Mouse (Mus musculus): ENCODE measurements at regions not wholly inside any gene's neighbourhood (a gene's known extent, or its start where the extent isn't known, plus 50 kb on each side); places are given as distances from the start of the nearest gene placed in this dataset.

DNA sequence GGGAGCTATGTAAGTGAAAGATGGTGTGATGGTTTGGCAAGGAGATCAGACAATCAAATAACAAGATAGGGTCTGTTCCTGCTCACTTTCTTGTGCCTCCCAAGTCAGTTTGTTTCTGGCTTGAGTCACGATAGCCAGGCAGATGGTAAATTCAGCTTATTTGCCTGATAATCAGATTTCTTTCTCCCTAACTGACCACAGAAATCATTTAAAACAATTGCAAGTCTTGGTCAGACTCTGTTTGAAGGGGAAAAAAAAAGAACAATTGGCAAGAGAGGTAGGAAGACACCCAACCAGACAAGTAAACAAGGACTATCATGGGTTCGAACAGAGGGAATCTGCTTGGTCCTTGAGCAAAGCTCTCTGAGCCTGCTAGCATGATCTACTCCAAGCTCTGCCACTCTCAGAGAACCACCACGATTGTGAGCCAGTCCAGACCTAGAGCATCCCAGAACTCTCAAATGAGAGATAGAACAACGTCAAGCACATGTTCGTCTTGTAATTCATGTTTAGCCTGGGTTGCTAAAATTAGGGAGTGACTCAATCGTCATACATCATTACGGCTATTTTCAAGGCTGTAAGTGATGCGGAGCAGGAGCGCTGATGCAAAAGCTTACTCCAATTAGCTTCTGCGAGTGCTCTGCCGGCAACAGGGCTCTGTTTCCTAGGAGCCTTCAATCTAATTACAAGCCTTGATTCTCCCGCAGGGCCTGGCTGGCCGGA is 699.3 kb upstream of the Cited2 start:
- Histone ChIP-seq H3K4me1 (ENCODE audit: control insufficient read depth, insufficient read depth, low read length) (no peaks in the 10 kb centered on the region), H3K27me3 (ENCODE audit: control insufficient read depth, insufficient read depth, low read length) (no peaks in the 10 kb centered on the region), H3K4me2 (no peak overlapping the region), H3K9ac (ENCODE audit: low read depth, low read length) (no peak overlapping the region), H3K36me3 (ENCODE audit: control insufficient read depth, insufficient read depth, low read length) (no peaks in the 10 kb centered on the region), H3K9me3 (replicated peaks; ENCODE audit: control insufficient read depth, low read length) (no peaks in the 10 kb centered on the region), H3K4me3 (ENCODE audit: low read depth, low read length) (no peak overlapping the region), H3K27ac (ENCODE audit: low read depth, low read length) (no peak overlapping the region)
- 64% methylated on average over 13 of the region's 13 CpGs for WGBS (ENCODE audit: insufficient replicate concordance)
- no peak for ATAC-seq (replicated peaks; ENCODE audit: insufficient number of reproducible peaks, low FRiP score, low TSS enrichment)

DNA sequence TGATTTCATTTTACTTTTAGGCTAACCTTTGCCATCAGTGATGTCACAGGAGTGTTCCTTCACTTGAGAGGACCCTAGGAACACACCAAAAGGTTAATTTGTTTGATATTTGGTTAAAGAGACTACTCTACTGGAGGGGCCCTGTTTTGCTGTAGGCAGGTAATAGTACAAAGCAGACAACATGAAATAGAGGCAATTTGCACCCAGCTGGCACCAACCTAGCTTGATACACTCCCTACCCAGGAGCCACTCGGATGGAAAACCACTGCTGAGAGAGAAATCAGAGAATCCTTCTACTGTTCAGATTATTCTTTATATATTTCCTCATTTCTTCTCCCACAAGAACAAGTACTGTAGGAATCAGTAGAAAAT is 698.7 kb upstream of the Cited2 start:
- H3K27me3 ChIP-seq (ENCODE audit: control insufficient read depth, insufficient read depth, low read length) = no peaks in the 10 kb centered on the region
- H3K4me1 ChIP-seq (ENCODE audit: control insufficient read depth, insufficient read depth, low read length) = no peaks in the 10 kb centered on the region
- no peak overlapping the region for H3K27ac ChIP-seq (ENCODE audit: low read depth, low read length)
- no peak for ATAC-seq (replicated peaks; ENCODE audit: insufficient number of reproducible peaks, low FRiP score, low TSS enrichment)
- H3K4me3 ChIP-seq (ENCODE audit: low read depth, low read length) = no peak overlapping the region
- H3K36me3 ChIP-seq (ENCODE audit: control insufficient read depth, insufficient read depth, low read length) = no peaks in the 10 kb centered on the region
- no peak overlapping the region for H3K9ac ChIP-seq (ENCODE audit: low read depth, low read length)
- H3K9me3 ChIP-seq (replicated peaks; ENCODE audit: control insufficient read depth, low read length) = no peaks in the 10 kb centered on the region
- WGBS (ENCODE audit: insufficient replicate concordance) = 73% methylated on average over 1 of the region's 1 CpGs
- H3K4me2 ChIP-seq = no peak overlapping the region

DNA sequence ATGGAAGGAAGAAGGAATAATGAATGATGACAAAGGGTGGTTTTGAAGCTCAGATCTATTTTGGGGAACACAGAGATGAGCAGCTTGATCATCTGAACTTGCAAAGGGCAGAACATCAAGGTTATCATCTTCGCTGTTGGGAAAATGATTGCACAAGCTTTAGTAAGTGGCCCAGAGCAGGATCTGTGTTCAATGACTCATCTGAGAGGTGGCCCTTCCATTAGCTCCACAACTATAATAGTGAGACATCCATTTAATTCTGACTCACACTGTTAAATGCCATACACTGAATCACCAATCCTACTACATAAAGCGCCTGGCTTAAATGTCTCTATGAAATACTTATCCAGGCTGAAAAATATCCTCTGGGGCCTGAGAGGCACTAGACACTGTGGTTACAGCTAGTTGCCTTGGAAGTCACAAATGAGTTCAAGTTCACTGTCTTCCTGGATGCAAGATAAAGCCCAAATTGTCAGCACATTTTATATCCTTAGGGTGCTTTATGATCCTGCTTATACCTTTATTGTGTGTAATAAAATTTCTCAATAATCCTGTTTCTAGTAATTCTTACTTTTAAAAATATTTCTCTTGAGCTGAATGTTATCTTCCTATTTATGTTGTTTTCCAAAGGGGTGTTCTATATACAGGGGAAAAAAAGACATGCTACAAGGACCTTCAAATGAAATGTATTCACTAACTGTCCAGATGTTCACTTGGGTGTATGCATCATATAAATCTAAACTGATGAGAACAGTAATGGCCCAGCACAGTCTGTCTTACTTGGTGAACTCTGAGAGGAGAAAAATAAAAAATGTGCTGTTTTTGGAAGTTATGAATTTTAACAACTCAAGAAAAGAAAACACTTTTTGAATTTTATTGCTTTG is 687.9 kb upstream of the Cited2 start:
- H3K27me3 ChIP-seq (ENCODE audit: control insufficient read depth, insufficient read depth, low read length) = no peaks in the 10 kb centered on the region
- H3K4me2 ChIP-seq = no peak overlapping the region
- no peaks in the 10 kb centered on the region for H3K4me1 ChIP-seq (ENCODE audit: control insufficient read depth, insufficient read depth, low read length)
- no peak overlapping the region for H3K27ac ChIP-seq (ENCODE audit: low read depth, low read length)
- no peaks in the 10 kb centered on the region for H3K36me3 ChIP-seq (ENCODE audit: control insufficient read depth, insufficient read depth, low read length)
- H3K9me3 ChIP-seq (replicated peaks; ENCODE audit: control insufficient read depth, low read length) = no peaks in the 10 kb centered on the region
- WGBS (ENCODE audit: insufficient replicate concordance) = 80% methylated on average over 2 of the region's 2 CpGs
- no peak overlapping the region for H3K9ac ChIP-seq (ENCODE audit: low read depth, low read length)
- no peak for ATAC-seq (replicated peaks; ENCODE audit: insufficient number of reproducible peaks, low FRiP score, low TSS enrichment)
- H3K4me3 ChIP-seq (ENCODE audit: low read depth, low read length) = no peak overlapping the region

DNA sequence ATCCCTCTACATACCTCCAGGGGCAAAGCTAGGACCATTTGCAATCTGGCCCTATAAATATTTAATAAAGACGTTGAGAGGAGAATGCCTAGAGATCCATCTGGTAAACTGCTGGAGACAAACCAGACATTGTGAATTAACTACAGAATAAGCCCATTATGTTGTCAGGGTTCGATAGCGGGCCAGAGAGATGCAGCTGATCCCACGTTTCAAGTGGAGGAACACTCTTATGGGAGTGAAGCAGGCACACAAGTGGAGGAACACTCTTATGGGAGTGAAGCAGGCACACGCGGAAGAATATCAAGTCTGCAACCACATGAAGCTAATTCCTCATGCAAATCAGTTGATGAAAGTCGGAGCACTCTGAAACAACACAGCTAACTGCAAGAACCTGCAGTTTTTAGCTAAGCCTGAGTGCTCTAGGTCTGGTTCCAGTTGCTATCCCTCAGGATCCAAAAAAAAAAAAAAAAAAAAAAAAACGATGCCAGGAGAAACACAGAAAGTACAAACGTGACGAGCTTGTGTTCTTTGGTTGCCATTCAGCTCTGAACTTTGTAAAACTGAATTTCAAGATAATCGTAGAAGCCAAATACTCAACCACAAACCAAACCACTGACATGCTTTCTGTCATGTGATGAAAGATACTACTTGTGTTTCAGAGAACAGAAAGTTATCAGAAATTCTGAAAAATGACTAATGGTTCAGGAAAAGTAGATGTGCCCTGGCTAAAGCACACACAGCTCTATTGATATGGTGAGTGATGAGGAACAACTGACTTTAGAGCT is 684.6 kb upstream of the Cited2 start:
- WGBS (ENCODE audit: insufficient replicate concordance) = 70% methylated on average over 11 of the region's 11 CpGs
- Histone ChIP-seq H3K9me3 (replicated peaks; ENCODE audit: control insufficient read depth, low read length) (no peaks in the 10 kb centered on the region), H3K36me3 (ENCODE audit: control insufficient read depth, insufficient read depth, low read length) (no peaks in the 10 kb centered on the region), H3K4me2 (no peak overlapping the region), H3K4me1 (ENCODE audit: control insufficient read depth, insufficient read depth, low read length) (no peaks in the 10 kb centered on the region), H3K27ac (ENCODE audit: low read depth, low read length) (no peak overlapping the region), H3K4me3 (ENCODE audit: low read depth, low read length) (no peak overlapping the region), H3K27me3 (ENCODE audit: control insufficient read depth, insufficient read depth, low read length) (no peaks in the 10 kb centered on the region), H3K9ac (ENCODE audit: low read depth, low read length) (no peak overlapping the region)
- ATAC-seq (replicated peaks; ENCODE audit: insufficient number of reproducible peaks, low FRiP score, low TSS enrichment) = no peak

DNA sequence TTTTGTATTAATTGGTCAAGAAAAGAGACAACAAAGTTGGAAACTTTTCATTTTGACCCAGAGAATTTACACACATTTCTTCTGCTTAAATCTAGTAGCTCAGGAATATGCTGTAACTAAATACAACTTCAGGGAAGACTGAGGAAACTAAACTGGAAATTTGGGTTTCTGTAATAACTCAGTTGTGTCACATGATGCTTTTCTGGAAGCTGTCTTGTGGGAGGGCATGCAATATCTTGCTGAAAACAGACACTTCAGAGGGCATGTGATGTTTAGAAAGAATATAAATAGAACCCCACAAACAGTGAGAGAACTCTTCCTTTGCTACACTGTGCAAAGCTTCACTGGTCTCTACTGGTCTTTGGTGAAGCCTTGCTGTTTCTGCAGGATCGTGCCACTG is 680.9 kb upstream of the Cited2 start:
- 85% methylated on average over 1 of the region's 1 CpGs for WGBS (ENCODE audit: insufficient replicate concordance)
- H3K9me3 ChIP-seq (replicated peaks; ENCODE audit: control insufficient read depth, low read length) = no peaks in the 10 kb centered on the region
- no peak overlapping the region for H3K4me3 ChIP-seq (ENCODE audit: low read depth, low read length)
- no peaks in the 10 kb centered on the region for H3K27me3 ChIP-seq (ENCODE audit: control insufficient read depth, insufficient read depth, low read length)
- H3K9ac ChIP-seq (ENCODE audit: low read depth, low read length) = no peak overlapping the region
- ATAC-seq (replicated peaks; ENCODE audit: insufficient number of reproducible peaks, low FRiP score, low TSS enrichment) = no peak
- H3K4me1 ChIP-seq (ENCODE audit: control insufficient read depth, insufficient read depth, low read length) = no peaks in the 10 kb centered on the region
- no peaks in the 10 kb centered on the region for H3K36me3 ChIP-seq (ENCODE audit: control insufficient read depth, insufficient read depth, low read length)
- H3K27ac ChIP-seq (ENCODE audit: low read depth, low read length) = no peak overlapping the region
- H3K4me2 ChIP-seq = no peak overlapping the region

DNA sequence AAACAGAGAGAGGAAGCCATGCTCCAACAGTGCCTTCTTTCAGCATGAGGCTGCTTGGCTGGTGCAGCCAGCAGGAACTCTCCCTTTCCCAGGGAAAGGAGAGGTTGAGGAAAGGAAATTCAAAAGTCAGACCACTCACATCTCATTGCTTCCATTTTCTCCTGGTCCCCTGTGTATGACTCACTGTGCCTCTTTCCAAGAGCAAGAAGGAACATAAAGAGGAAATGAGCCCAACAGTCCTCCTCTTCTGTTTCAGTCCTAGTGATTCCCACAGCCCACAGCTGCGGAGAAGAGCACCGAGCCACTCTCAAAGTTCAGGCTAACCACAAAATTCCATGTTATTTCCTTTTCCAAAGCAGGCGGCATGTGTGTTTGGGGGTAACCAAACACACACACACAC is 680.0 kb upstream of the Cited2 start:
- Histone ChIP-seq H3K4me2 (no peak overlapping the region), H3K27me3 (ENCODE audit: control insufficient read depth, insufficient read depth, low read length) (no peaks in the 10 kb centered on the region), H3K36me3 (ENCODE audit: control insufficient read depth, insufficient read depth, low read length) (no peaks in the 10 kb centered on the region), H3K9ac (ENCODE audit: low read depth, low read length) (no peak overlapping the region), H3K4me1 (ENCODE audit: control insufficient read depth, insufficient read depth, low read length) (no peaks in the 10 kb centered on the region), H3K4me3 (ENCODE audit: low read depth, low read length) (no peak overlapping the region), H3K27ac (ENCODE audit: low read depth, low read length) (no peak overlapping the region), H3K9me3 (replicated peaks; ENCODE audit: control insufficient read depth, low read length) (no peaks in the 10 kb centered on the region)
- 72% methylated on average over 3 of the region's 3 CpGs for WGBS (ENCODE audit: insufficient replicate concordance)
- no peak for ATAC-seq (replicated peaks; ENCODE audit: insufficient number of reproducible peaks, low FRiP score, low TSS enrichment)

DNA sequence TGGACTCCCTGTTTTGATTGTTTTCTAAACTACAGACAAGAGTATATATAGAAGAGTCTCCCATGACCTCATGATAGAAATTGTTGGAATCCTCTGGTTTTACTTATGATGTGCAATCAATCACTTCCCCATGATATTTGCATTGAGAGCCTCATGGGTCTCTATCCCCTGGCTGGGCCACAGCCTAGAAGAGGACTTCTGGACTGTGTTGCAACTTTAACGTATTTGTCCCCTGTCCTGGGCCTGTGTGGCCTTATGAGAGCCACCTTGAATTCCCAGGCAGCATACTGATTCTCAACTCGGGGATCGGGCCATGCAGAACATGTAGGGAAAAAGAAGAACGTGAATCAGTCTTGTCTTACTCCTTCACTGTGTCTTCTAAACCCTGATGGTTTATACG is 676.3 kb upstream of the Cited2 start:
- Histone ChIP-seq H3K27ac (ENCODE audit: low read depth, low read length) (no peak overlapping the region), H3K27me3 (ENCODE audit: control insufficient read depth, insufficient read depth, low read length) (no peaks in the 10 kb centered on the region), H3K36me3 (ENCODE audit: control insufficient read depth, insufficient read depth, low read length) (no peaks in the 10 kb centered on the region), H3K9ac (ENCODE audit: low read depth, low read length) (no peak overlapping the region), H3K9me3 (replicated peaks; ENCODE audit: control insufficient read depth, low read length) (no peaks in the 10 kb centered on the region), H3K4me3 (ENCODE audit: low read depth, low read length) (no peak overlapping the region), H3K4me2 (no peak overlapping the region), H3K4me1 (ENCODE audit: control insufficient read depth, insufficient read depth, low read length) (no peaks in the 10 kb centered on the region)
- no peak for ATAC-seq (replicated peaks; ENCODE audit: insufficient number of reproducible peaks, low FRiP score, low TSS enrichment)
- 83% methylated on average over 5 of the region's 5 CpGs for WGBS (ENCODE audit: insufficient replicate concordance)

DNA sequence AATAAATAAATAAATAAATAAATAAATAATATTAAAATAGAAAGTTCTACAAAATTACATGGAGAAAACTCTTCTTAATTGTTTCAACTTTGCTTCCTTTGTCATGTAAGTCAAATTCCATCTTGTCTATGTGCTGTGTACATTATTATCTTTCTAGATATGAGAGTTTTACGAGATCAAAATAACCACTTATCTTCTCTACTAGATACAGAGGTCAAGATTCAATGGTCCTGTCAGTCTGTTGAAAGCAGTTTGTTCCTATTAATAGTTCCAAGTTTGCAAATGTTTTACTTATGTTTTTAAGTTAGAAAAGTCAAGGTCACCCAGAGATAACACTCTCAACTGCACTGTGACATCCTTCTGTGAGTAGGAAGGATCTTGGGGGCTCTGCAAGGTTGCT is 650.1 kb upstream of the Cited2 start:
- H3K4me1 ChIP-seq (ENCODE audit: control insufficient read depth, insufficient read depth, low read length) = peaks cover 2% of the 10 kb centered on the region; the same call in 1 of the 2 replicates
- WGBS (ENCODE audit: insufficient replicate concordance) = 25% methylated on average over 1 of the region's 1 CpGs
- no peak overlapping the region for H3K4me3 ChIP-seq (ENCODE audit: low read depth, low read length)
- no peak overlapping the region for H3K27ac ChIP-seq (ENCODE audit: low read depth, low read length)
- H3K9me3 ChIP-seq (replicated peaks; ENCODE audit: control insufficient read depth, low read length) = no peaks in the 10 kb centered on the region
- H3K27me3 ChIP-seq (ENCODE audit: control insufficient read depth, insufficient read depth, low read length) = no peaks in the 10 kb centered on the region
- no peaks in the 10 kb centered on the region for H3K36me3 ChIP-seq (ENCODE audit: control insufficient read depth, insufficient read depth, low read length)
- no peak for ATAC-seq (replicated peaks; ENCODE audit: insufficient number of reproducible peaks, low FRiP score, low TSS enrichment)
- H3K4me2 ChIP-seq = no peak overlapping the region
- no peak overlapping the region for H3K9ac ChIP-seq (ENCODE audit: low read depth, low read length)
